Mouse (Mus musculus) cerebral cortex, adult 2 months (tissue): ENCODE measurements around the gene Def8.

Experiments
- WGBS: fragments of 180-500 bp; shearing (Covaris S2); methylation state at CpG from one replicate; pipeline ENCODE4 v1.1.7; 2018; 5-methylcytosine and 5-hydroxymethylcytosine counted together

Gene Def8

GRCm38 (mm10) chr8:123423441-123423840, at the start of gene Def8:
Gene Def8 (plus strand): TSS chr8:123423527.
- 83% methylated on average over 7 of the region's 7 CpGs for WGBS

- WGBS = under 1% methylated on average over 20 of the region's 20 CpGs
Measured at GRCm38 (mm10) chr8:123374239-123374578, 49.1 kb upstream of the Def8 start.

GRCm38 (mm10) chr8:123375701-123376100, 47.6 kb upstream of the Def8 start:
- 47% methylated on average over 10 of the region's 10 CpGs for WGBS

- WGBS = 36% methylated on average over 8 of the region's 8 CpGs
Measured at GRCm38 (mm10) chr8:123376106-123376505, 47.2 kb upstream of the Def8 start.

- WGBS = 83% methylated on average over 4 of the region's 4 CpGs
Measured at GRCm38 (mm10) chr8:123381711-123382110, 41.6 kb upstream of the Def8 start.

- WGBS = 77% methylated on average over 8 of the region's 8 CpGs
Measured at GRCm38 (mm10) chr8:123382516-123382915, 40.8 kb upstream of the Def8 start.

GRCm38 (mm10) chr8:123384883-123385540, 38.3 kb upstream of the Def8 start:
- 55% methylated on average over 9 of the region's 9 CpGs for WGBS

- 89% methylated on average over 3 of the region's 3 CpGs for WGBS
Measured at GRCm38 (mm10) chr8:123387041-123387440, 36.3 kb upstream of the Def8 start.

GRCm38 (mm10) chr8:123387801-123388200, 35.5 kb upstream of the Def8 start:
- 90% methylated on average over 8 of the region's 8 CpGs for WGBS

- WGBS = 76% methylated on average over 7 of the region's 7 CpGs
Measured at GRCm38 (mm10) chr8:123389026-123389425, 34.3 kb upstream of the Def8 start.

- 72% methylated on average over 13 of the region's 13 CpGs for WGBS
Measured at GRCm38 (mm10) chr8:123398308-123398707, 25.0 kb upstream of the Def8 start.

- 92% methylated on average over 9 of the region's 9 CpGs for WGBS
Measured at GRCm38 (mm10) chr8:123401936-123402335, 21.4 kb upstream of the Def8 start.

- WGBS = 81% methylated on average over 9 of the region's 9 CpGs
Measured at GRCm38 (mm10) chr8:123402730-123403326, 20.5 kb upstream of the Def8 start.

GRCm38 (mm10) chr8:123404521-123404920, 18.8 kb upstream of the Def8 start:
- WGBS = 34% methylated on average over 8 of the region's 8 CpGs

- WGBS = 8% methylated on average over 4 of the region's 4 CpGs
Measured at GRCm38 (mm10) chr8:123406786-123407185, 16.5 kb upstream of the Def8 start, which contains the start of gene Mc1r. Gene Mc1r (plus strand): TSS chr8:123407107.

GRCm38 (mm10) chr8:123407612-123408011, 15.7 kb upstream of the Def8 start:
- 93% methylated on average over 13 of the region's 13 CpGs for WGBS

- 64% methylated on average over 9 of the region's 9 CpGs for WGBS
Measured at GRCm38 (mm10) chr8:123408586-123409544, 14.5 kb upstream of the Def8 start.

- 41% methylated on average over 8 of the region's 8 CpGs for WGBS
Measured at GRCm38 (mm10) chr8:123410049-123410587, 13.2 kb upstream of the Def8 start.

- 3% methylated on average over 11 of the region's 11 CpGs for WGBS
Measured at GRCm38 (mm10) chr8:123410788-123411187, 12.5 kb upstream of the Def8 start.

- under 1% methylated on average over 29 of the region's 29 CpGs for WGBS
Measured at GRCm38 (mm10) chr8:123411246-123411645, 12.1 kb upstream of the Def8 start, which contains the start of gene Tubb3. Gene Tubb3 (plus strand): TSS chr8:123411424.

- 5% methylated on average over 16 of the region's 16 CpGs for WGBS
Measured at GRCm38 (mm10) chr8:123411781-123412327, 11.5 kb upstream of the Def8 start.
